35 mouse cellular contexts compared by ENCODE assay signal in the genomic region with DNA sequence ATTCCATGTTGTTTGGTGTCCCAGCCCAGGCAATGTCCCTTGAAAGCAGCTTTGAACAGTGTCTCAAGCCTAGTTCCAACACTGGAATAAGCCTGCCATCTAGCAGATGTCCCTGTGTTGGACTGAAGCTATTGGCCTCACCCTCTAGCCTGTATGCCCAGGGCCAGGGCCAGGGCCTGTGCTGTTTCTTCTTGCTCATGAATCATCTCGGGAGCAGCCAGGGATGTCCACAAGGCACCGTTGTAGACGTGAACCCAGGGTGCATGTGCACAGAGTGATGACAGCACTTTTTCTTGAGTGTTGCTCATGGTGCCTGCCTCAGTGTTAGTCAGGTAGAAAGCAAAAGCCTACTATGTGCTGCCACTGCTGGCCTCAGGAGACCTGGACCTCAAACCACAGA. TPM values are rescaled to one million over a fixed set of nuclear protein-coding genes. Genes with fewer than 3 reads are reported as not detected.
DNase-seq lines count a peak whose midpoint lies in the region; ATAC-seq and TF ChIP-seq lines count a peak whose summit lies in the region.
"Had no signal": no experiment of that assay in that cellular context is flagged by ENCODE, and none has a peak within 500 bp of the region (broad histone marks: within the 10 kb centered on the region; RNA-seq: fewer than 3 reads in every experiment).

No protein-coding gene starts in this region.

- H3K4me3 ChIP-seq in intestine, embryonic 15.5 days (replicated peaks), result no peak overlapping the region
- H3K4me3 ChIP-seq in intestine, postnatal 0 days (ENCODE audit: low read depth, low read length), result no peak overlapping the region
- no peak overlapping the region for H3K4me3 ChIP-seq in CH12.LX (replicated peaks in 1 of 3; ENCODE audit: low read depth in 2 of 3, low read length in 2 of 3, poor library complexity in 1 of 3)
- H3K4me3 ChIP-seq in bone marrow, adult 2 months (replicated peaks; ENCODE audit: control insufficient read depth, low read depth, low read length), result no peak overlapping the region
- H3K4me3 ChIP-seq: embryonic facial prominence, embryonic 10.5 days; embryonic facial prominence, embryonic 13.5 days; erythroblast, embryonic 14.5 days; forebrain, embryonic 12.5 days; forebrain, embryonic 15.5 days; heart, embryonic 12.5 days; heart, embryonic 15.5 days; hindbrain, embryonic 12.5 days; hindbrain, embryonic 15.5 days had no signal

- dilution Hi-C loops in CH12.LX (cut with MboI; ENCODE audit: extremely low pct_ligation_motif_present, extremely low pct_unique_long_range_greater_than_20kb, low sequenced_read_pairs), result no loop called here

- peak; percentile 29 for DNase-seq in adrenal gland, adult 2 months
- no peak for DNase-seq in adrenal gland, adult 8-10 months
- DNase-seq in CH12.LX (ENCODE audit: extremely low read depth), result no peak
- DNase-seq in urinary bladder, postnatal 25 days (ENCODE audit: low spot score), result no peak
- no peak for DNase-seq in lung, postnatal 10 days
- DNase-seq: adrenal gland, postnatal 10 days; cerebellum, adult 18-20 months; cerebellum, adult 9-11 months; cerebellum, postnatal 25 days; embryo, embryonic 11 days; gastrocnemius, postnatal 25 days; heart, adult 18-20 months; heart, postnatal 14 days; kidney, adult 2 months had no signal

- TF ChIP-seq CTCF in intestine, postnatal 0 days (IDR thresholded peaks at IDR 0.05; ENCODE audit: low read depth), result no peak
- TF ChIP-seq CTCF in CH12.LX (conservative IDR thresholded peaks at IDR 0.05 in 1 of 2, IDR thresholded peaks at IDR 0.05 in 1 of 2; ENCODE audit: low read depth in 2 of 2, low read length in 2 of 2), result no peak
- no peak for TF ChIP-seq CTCF in bone marrow, adult 2 months (IDR thresholded peaks at IDR 0.05; ENCODE audit: control insufficient read depth, insufficient read depth, low read length)

- 80% methylated on average over 3 of the region's 3 CpGs for WGBS in intestine, embryonic 15.5 days
- WGBS in intestine, postnatal 0 days, result 62% methylated on average over 3 of the region's 3 CpGs
- WGBS in bone marrow, adult 2 months, result 74% methylated on average over 3 of the region's 3 CpGs

- H3K4me2 ChIP-seq in intestine, embryonic 15.5 days (replicated peaks), result peak overlapping the region; percentile 39; the same call in 1 of the 2 replicates
- H3K4me2 ChIP-seq in intestine, postnatal 0 days (replicated peaks; ENCODE audit: low read depth), result no peak overlapping the region
- no peak overlapping the region for H3K4me2 ChIP-seq in CH12.LX (ENCODE audit: insufficient read depth, low read depth, poor library complexity, severe bottlenecking)
- H3K4me2 ChIP-seq: forebrain, embryonic 15.5 days; hindbrain, embryonic 12.5 days; hindbrain, embryonic 15.5 days had no signal

- H3K4me1 ChIP-seq in intestine, embryonic 15.5 days (replicated peaks), result peaks cover 19% of the 10 kb centered on the region
- 0 out of 2 replicates have a peak, but pooled peaks cover 7% of the 10 kb centered on the region for H3K4me1 ChIP-seq in intestine, postnatal 0 days (replicated peaks; ENCODE audit: control insufficient read depth, insufficient read depth, low read length)
- peaks cover 22 to 46% of the 10 kb centered on the region in 2 experiments for H3K4me1 ChIP-seq in CH12.LX (ENCODE audit: control insufficient read depth in 1 of 2, insufficient read depth in 2 of 2)
- peaks cover 11% of the 10 kb centered on the region for H3K4me1 ChIP-seq in bone marrow, adult 2 months (ENCODE audit: control insufficient read depth, insufficient read depth, low read length)

- H3K9me3 ChIP-seq in intestine, embryonic 15.5 days, result no peaks in the 10 kb centered on the region
- H3K9me3 ChIP-seq in intestine, postnatal 0 days (ENCODE audit: control insufficient read depth), result no peaks in the 10 kb centered on the region
- no peaks in the 10 kb centered on the region for H3K9me3 ChIP-seq in CH12.LX (replicated peaks; ENCODE audit: low read length)
- H3K9me3 ChIP-seq: embryonic facial prominence, embryonic 10.5 days; embryonic facial prominence, embryonic 13.5 days; forebrain, embryonic 12.5 days; forebrain, embryonic 15.5 days; heart, embryonic 12.5 days; heart, embryonic 15.5 days; hindbrain, embryonic 12.5 days; hindbrain, embryonic 15.5 days had no signal

- no peaks in the 10 kb centered on the region for H3K36me3 ChIP-seq in intestine, embryonic 15.5 days
- no peaks in the 10 kb centered on the region for H3K36me3 ChIP-seq in intestine, postnatal 0 days (ENCODE audit: control insufficient read depth, insufficient read depth)
- peaks cover 8 to 46% of the 10 kb centered on the region in 2 experiments for H3K36me3 ChIP-seq in CH12.LX (replicated peaks in 1 of 2; ENCODE audit: control insufficient read depth in 1 of 2, insufficient read depth in 1 of 2, low read length in 1 of 2)
- H3K36me3 ChIP-seq: embryonic facial prominence, embryonic 13.5 days; forebrain, embryonic 15.5 days; heart, embryonic 12.5 days; heart, embryonic 15.5 days; hindbrain, embryonic 12.5 days; hindbrain, embryonic 15.5 days had no signal

- peaks cover 9% of the 10 kb centered on the region; the same call in 1 of the 2 replicates for H3K79me2 ChIP-seq in CH12.LX (replicated peaks; ENCODE audit: control insufficient read depth, extremely low read depth, insufficient read depth, poor library complexity, severe bottlenecking)

- no peak for TF ChIP-seq POLR2A in CH12.LX (IDR thresholded peaks at IDR 0.05; ENCODE audit: low read depth, low read length)
- TF ChIP-seq POLR2A in bone marrow, adult 2 months (IDR thresholded peaks at IDR 0.05; ENCODE audit: borderline replicate concordance, control insufficient read depth, low read depth, low read length), result no peak

- in situ Hi-C loops in CH12.LX (cut with MboI; ENCODE audit: low pct_ligation_motif_present, low pct_unique_long_range_greater_than_20kb, low sequenced_read_pairs), result no loop called here

- no peak for TF ChIP-seq RAD21 in CH12.LX (IDR thresholded peaks at IDR 0.05; ENCODE audit: low read depth, low read length)

- H3K27me3 ChIP-seq in intestine, embryonic 15.5 days (replicated peaks), result no peaks in the 10 kb centered on the region
- H3K27me3 ChIP-seq in intestine, postnatal 0 days (replicated peaks; ENCODE audit: control insufficient read depth, insufficient read depth, low read length), result no peaks in the 10 kb centered on the region
- H3K27me3 ChIP-seq in CH12.LX (replicated peaks), result no peaks in the 10 kb centered on the region
- H3K27me3 ChIP-seq: heart, embryonic 12.5 days; heart, embryonic 15.5 days; Patski had no signal

- no peak overlapping the region for H3K9ac ChIP-seq in intestine, embryonic 15.5 days
- no peak overlapping the region for H3K9ac ChIP-seq in intestine, postnatal 0 days (ENCODE audit: low read depth, low read length)
- no peak overlapping the region for H3K9ac ChIP-seq in CH12.LX (ENCODE audit: insufficient read depth, low read depth)
- H3K9ac ChIP-seq: forebrain, embryonic 15.5 days; heart, embryonic 15.5 days; hindbrain, embryonic 12.5 days; hindbrain, embryonic 15.5 days had no signal

- no peak overlapping the region for H3K27ac ChIP-seq in intestine, embryonic 15.5 days
- no peak overlapping the region for H3K27ac ChIP-seq in intestine, postnatal 0 days (ENCODE audit: low read depth, low read length)
- H3K27ac ChIP-seq in CH12.LX (ENCODE audit: insufficient read depth, low read depth), result no peak overlapping the region
- peak overlapping the region; percentile 64; the same call in 1 of the 2 replicates for H3K27ac ChIP-seq in bone marrow, adult 2 months (ENCODE audit: control insufficient read depth, insufficient read depth, low read depth, low read length, poor library complexity)
- H3K27ac ChIP-seq: embryonic facial prominence, embryonic 10.5 days; forebrain, embryonic 12.5 days; forebrain, embryonic 15.5 days; hindbrain, embryonic 12.5 days; hindbrain, embryonic 15.5 days had no signal

- ATAC-seq in intestine, embryonic 15.5 days, result no peak
- no peak for ATAC-seq in intestine, postnatal 0 days
- ATAC-seq: forebrain, embryonic 15.5 days had no signal

- no peak for TF ChIP-seq EP300 in CH12.LX (IDR thresholded peaks at IDR 0.05; ENCODE audit: low read length)

RNA-seq across cellular contexts. Expression of gene Rmi2, which starts 2.4 kb away (rescaled TPM):
- under 1 TPM; 0.38 to 0.46 TPM for total RNA-seq in adrenal gland, adult 2 months (2021)
- 0.77 and 1.3 TPM in 2 replicates for polyA plus RNA-seq in adrenal gland, adult 2 months (2012; rRNA removed)
- total RNA-seq in adrenal gland, adult 8-10 months (2022), result under 1 TPM; 0.43 to 0.74 (median 0.48) TPM
- polyA plus RNA-seq in intestine, embryonic 15.5 days (2015; fragmentation: Nextera tagmentation; extraction: Ambion mirVana), result 2.8 and 4.1 TPM in 2 replicates
- polyA plus RNA-seq in intestine, postnatal 0 days (2015; fragmentation: Nextera tagmentation; extraction: Ambion mirVana), result 0.53 and 0.88 TPM in 2 replicates
- 6.8 and 7.7 TPM in 2 replicates for total RNA-seq in CH12.LX (2012; rRNA removed)
- total RNA-seq in CH12.LX (2014; rRNA removed), result 7.5 and 9.3 TPM in 2 replicates
- polyA plus RNA-seq in CH12.LX (2012; ENCODE audit: insufficient read length, low read depth), result 12.1 and 13.8 TPM in 2 replicates
- 3.8 and 4.8 TPM in 2 replicates for polyA plus RNA-seq in bone marrow, adult 2 months (2011; ENCODE audit: insufficient read depth, insufficient read length, low replicate concordance, missing spikeins)

RNA-seq across cellular contexts. Expression of gene Gm11172, which starts 24.5 kb away (rescaled TPM):
- not detected for total RNA-seq in adrenal gland, adult 2 months (2021)
- polyA plus RNA-seq in adrenal gland, adult 2 months (2012; rRNA removed), result not detected in 2 replicates
- total RNA-seq in adrenal gland, adult 8-10 months (2022), result not detected
- not detected in 2 replicates for polyA plus RNA-seq in intestine, embryonic 15.5 days (2015; fragmentation: Nextera tagmentation; extraction: Ambion mirVana)
- not detected in 2 replicates for polyA plus RNA-seq in intestine, postnatal 0 days (2015; fragmentation: Nextera tagmentation; extraction: Ambion mirVana)
- total RNA-seq in CH12.LX (2012; rRNA removed), result not detected in 2 replicates
- not detected in 2 replicates for total RNA-seq in CH12.LX (2014; rRNA removed)
- polyA plus RNA-seq in CH12.LX (2012; ENCODE audit: insufficient read length, low read depth), result not detected in 2 replicates
- not detected in 2 replicates for polyA plus RNA-seq in bone marrow, adult 2 months (2011; ENCODE audit: insufficient read depth, insufficient read length, low replicate concordance, missing spikeins)
- total RNA-seq: adrenal gland, postnatal 10 days; ES-E14; gastrocnemius, adult 8-10 months; gastrocnemius, postnatal 25 days; heart, adult 18-20 months; heart, postnatal 14 days; hematopoietic stem cell, adult 5-6 weeks had no signal
- polyA plus RNA-seq: C2C12; CD4-positive, CD25-positive, alpha-beta regulatory T cell, adult 4 months; cortical plate, adult 2 months; embryonic facial prominence, embryonic 10.5 days; embryonic facial prominence, embryonic 13.5 days; erythroblast, embryonic 14.5 days; forebrain, embryonic 12.5 days; forebrain, embryonic 15.5 days; gonadal fat pad, adult 2 months; heart, embryonic 12.5 days; heart, embryonic 15.5 days; hindbrain, embryonic 12.5 days; hindbrain, embryonic 15.5 days; intestine, embryonic 14.5 days; kidney, adult 2 months; Patski had no signal

RNA-seq across cellular contexts. Expression of gene Prm1, which starts 31.6 kb away (rescaled TPM):
- total RNA-seq in adrenal gland, adult 2 months (2021), result not detected
- not detected in 2 replicates for polyA plus RNA-seq in adrenal gland, adult 2 months (2012; rRNA removed)
- not detected for total RNA-seq in adrenal gland, adult 8-10 months (2022)
- polyA plus RNA-seq in intestine, embryonic 15.5 days (2015; fragmentation: Nextera tagmentation; extraction: Ambion mirVana), result not detected in 2 replicates
- polyA plus RNA-seq in intestine, postnatal 0 days (2015; fragmentation: Nextera tagmentation; extraction: Ambion mirVana), result not detected in 2 replicates
- total RNA-seq in CH12.LX (2012; rRNA removed) (not detected in 2 replicates), CH12.LX (2014; rRNA removed) (not detected in 2 replicates)
- polyA plus RNA-seq in CH12.LX (2012; ENCODE audit: insufficient read length, low read depth), result not detected in 2 replicates
- polyA plus RNA-seq in bone marrow, adult 2 months (2011; ENCODE audit: insufficient read depth, insufficient read length, low replicate concordance, missing spikeins), result 4.6 TPM in 1 of 2 replicates, not detected in the other
- total RNA-seq: adrenal gland, postnatal 10 days; ES-E14; gastrocnemius, adult 8-10 months; gastrocnemius, postnatal 25 days; heart, adult 18-20 months; heart, postnatal 14 days; hematopoietic stem cell, adult 5-6 weeks had no signal
- polyA plus RNA-seq: C2C12; cortical plate, adult 2 months; embryonic facial prominence, embryonic 13.5 days; erythroblast, embryonic 14.5 days; forebrain, embryonic 12.5 days; forebrain, embryonic 15.5 days; heart, embryonic 12.5 days; hindbrain, embryonic 12.5 days; intestine, embryonic 14.5 days had no signal

RNA-seq across cellular contexts. Expression of gene Prm2, which starts 41.3 kb away (rescaled TPM):
- not detected for total RNA-seq in adrenal gland, adult 2 months (2021)
- polyA plus RNA-seq in adrenal gland, adult 2 months (2012; rRNA removed), result 0.19 TPM in 1 of 2 replicates, not detected in the other
- not detected for total RNA-seq in adrenal gland, adult 8-10 months (2022)
- polyA plus RNA-seq in intestine, embryonic 15.5 days (2015; fragmentation: Nextera tagmentation; extraction: Ambion mirVana), result not detected in 2 replicates
- not detected in 2 replicates for polyA plus RNA-seq in intestine, postnatal 0 days (2015; fragmentation: Nextera tagmentation; extraction: Ambion mirVana)
- total RNA-seq in CH12.LX (2012; rRNA removed), result not detected in 2 replicates
- total RNA-seq in CH12.LX (2014; rRNA removed), result not detected in 2 replicates
- polyA plus RNA-seq in CH12.LX (2012; ENCODE audit: insufficient read length, low read depth), result not detected in 2 replicates
- not detected in 2 replicates for polyA plus RNA-seq in bone marrow, adult 2 months (2011; ENCODE audit: insufficient read depth, insufficient read length, low replicate concordance, missing spikeins)
- total RNA-seq: adrenal gland, postnatal 10 days; ES-E14; gastrocnemius, adult 8-10 months; gastrocnemius, postnatal 25 days; heart, adult 18-20 months; heart, postnatal 14 days; hematopoietic stem cell, adult 5-6 weeks had no signal
- polyA plus RNA-seq: C2C12; CD4-positive, CD25-positive, alpha-beta regulatory T cell, adult 4 months; cortical plate, adult 2 months; embryonic facial prominence, embryonic 10.5 days; embryonic facial prominence, embryonic 13.5 days; erythroblast, embryonic 14.5 days; forebrain, embryonic 12.5 days; forebrain, embryonic 15.5 days; heart, embryonic 12.5 days; heart, embryonic 15.5 days; hindbrain, embryonic 12.5 days; hindbrain, embryonic 15.5 days; intestine, embryonic 14.5 days; Patski had no signal

RNA-seq across cellular contexts. Expression of gene Prm3, which starts 46.5 kb away (rescaled TPM):
- total RNA-seq in adrenal gland, adult 2 months (2021), result not detected
- not detected in 2 replicates for polyA plus RNA-seq in adrenal gland, adult 2 months (2012; rRNA removed)
- total RNA-seq in adrenal gland, adult 8-10 months (2022), result not detected
- not detected in 2 replicates for polyA plus RNA-seq in intestine, embryonic 15.5 days (2015; fragmentation: Nextera tagmentation; extraction: Ambion mirVana)
- polyA plus RNA-seq in intestine, postnatal 0 days (2015; fragmentation: Nextera tagmentation; extraction: Ambion mirVana), result not detected in 2 replicates
- total RNA-seq in CH12.LX (2012; rRNA removed) (not detected in 2 replicates), CH12.LX (2014; rRNA removed) (not detected in 2 replicates)
- not detected in 2 replicates for polyA plus RNA-seq in CH12.LX (2012; ENCODE audit: insufficient read length, low read depth)
- polyA plus RNA-seq in bone marrow, adult 2 months (2011; ENCODE audit: insufficient read depth, insufficient read length, low replicate concordance, missing spikeins), result not detected in 2 replicates
- total RNA-seq: adrenal gland, postnatal 10 days; ES-E14; gastrocnemius, adult 8-10 months; gastrocnemius, postnatal 25 days; heart, adult 18-20 months; heart, postnatal 14 days; hematopoietic stem cell, adult 5-6 weeks had no signal
- polyA plus RNA-seq: C2C12; CD4-positive, CD25-positive, alpha-beta regulatory T cell, adult 4 months; cortical plate, adult 2 months; embryonic facial prominence, embryonic 10.5 days; embryonic facial prominence, embryonic 13.5 days; erythroblast, embryonic 14.5 days; forebrain, embryonic 12.5 days; forebrain, embryonic 15.5 days; heart, embryonic 12.5 days; heart, embryonic 15.5 days; hindbrain, embryonic 12.5 days; hindbrain, embryonic 15.5 days; intestine, embryonic 14.5 days; kidney, adult 2 months; Patski had no signal
